ENCODE assay signal across 38 mouse cellular contexts in genomic region chr16:19387984-19388383, GRCm38 (mm10). TPM values are rescaled to one million over a fixed set of nuclear protein-coding genes. Genes with fewer than 3 reads are reported as not detected.
DNase-seq lines count a peak whose midpoint lies in the region; ATAC-seq and TF ChIP-seq lines count a peak whose summit lies in the region.
"Had no signal": no experiment of that assay in that cellular context is flagged by ENCODE, and none has a peak within 500 bp of the region (broad histone marks: within the 10 kb centered on the region; RNA-seq: fewer than 3 reads in every experiment).

No protein-coding gene starts in this region.

- no peak overlapping the region for H3K27ac ChIP-seq in forebrain, postnatal 0 days (ENCODE audit: low read depth, low read length)
- H3K27ac ChIP-seq in forebrain, embryonic 12.5 days, result no peak overlapping the region
- no peak overlapping the region for H3K27ac ChIP-seq in layer of hippocampus, adult 2 months
- H3K27ac ChIP-seq: embryonic facial prominence, embryonic 10.5 days; embryonic facial prominence, embryonic 13.5 days; forebrain, embryonic 13.5 days; gastrocnemius, adult 2 months; hindbrain, embryonic 13.5 days had no signal

- no peaks in the 10 kb centered on the region for H3K4me1 ChIP-seq in forebrain, postnatal 0 days (ENCODE audit: insufficient read depth)
- H3K4me1 ChIP-seq in forebrain, embryonic 12.5 days, result no peaks in the 10 kb centered on the region
- H3K4me1 ChIP-seq in E14TG2a.4 (replicated peaks; ENCODE audit: low read depth, low read length), result no peaks in the 10 kb centered on the region
- H3K4me1 ChIP-seq: embryonic facial prominence, embryonic 10.5 days; embryonic facial prominence, embryonic 13.5 days; forebrain, embryonic 13.5 days; hindbrain, embryonic 13.5 days had no signal

- H3K27me3 ChIP-seq in forebrain, postnatal 0 days (ENCODE audit: insufficient read depth, low read length), result no peaks in the 10 kb centered on the region
- H3K27me3 ChIP-seq in forebrain, embryonic 12.5 days, result no peaks in the 10 kb centered on the region
- no peaks in the 10 kb centered on the region for H3K27me3 ChIP-seq in E14TG2a.4 (ENCODE audit: insufficient read depth, low read length)
- H3K27me3 ChIP-seq: embryonic facial prominence, embryonic 13.5 days; forebrain, embryonic 13.5 days; hindbrain, embryonic 13.5 days had no signal

- no peak overlapping the region for H3K4me2 ChIP-seq in forebrain, postnatal 0 days (ENCODE audit: low read depth)
- H3K4me2 ChIP-seq in forebrain, embryonic 12.5 days, result no peak overlapping the region
- H3K4me2 ChIP-seq: embryonic facial prominence, embryonic 13.5 days; forebrain, embryonic 13.5 days; heart, embryonic 11.5 days; hindbrain, embryonic 13.5 days had no signal

- TF ChIP-seq CTCF in forebrain, postnatal 0 days (IDR thresholded peaks at IDR 0.05; ENCODE audit: low read depth), result 0 out of 2 replicates have a peak, but pooled peaks have one; percentile 4
- peak; percentile 37 for TF ChIP-seq CTCF in layer of hippocampus, adult 2 months (conservative IDR thresholded peaks at IDR 0.05)
- TF ChIP-seq CTCF in E14TG2a.4 (conservative IDR thresholded peaks at IDR 0.05; ENCODE audit: low read length), result peak; percentile 63

- DNase-seq in forebrain, postnatal 0 days, result no peak
- no peak for DNase-seq in layer of hippocampus, adult 2 months (ENCODE audit: low spot score in 2 of 2)
- DNase-seq in layer of hippocampus, adult 9-11 months, result no peak
- DNase-seq in ZHBTc4 (ENCODE audit: low read depth, low spot score), result peak; percentile 7
- DNase-seq in urinary bladder, adult 18-20 months (ENCODE audit: low spot score in 2 of 2), result no peak
- no peak for DNase-seq in adrenal gland, postnatal 36 days
- DNase-seq: adrenal gland, postnatal 10 days; B cell, adult 2 months; cerebellum, adult 11 months; cerebellum, adult 2 months; cerebellum, adult 9-11 months; cerebellum, postnatal 25 days; gastrocnemius, adult 2 months; gastrocnemius, postnatal 14 days; heart, adult 11 months had no signal

- no peak overlapping the region for H3K9ac ChIP-seq in forebrain, postnatal 0 days
- H3K9ac ChIP-seq in forebrain, embryonic 12.5 days, result no peak overlapping the region
- H3K9ac ChIP-seq: embryonic facial prominence, embryonic 13.5 days; forebrain, embryonic 13.5 days; hindbrain, embryonic 13.5 days had no signal

- no peak for ATAC-seq in forebrain, postnatal 0 days
- no peak for ATAC-seq in forebrain, embryonic 12.5 days (ENCODE audit: low FRiP score)
- ATAC-seq: forebrain, embryonic 13.5 days; forebrain, embryonic 16.5 days; hindbrain, embryonic 16.5 days; inflammation-experienced regulatory T-cells, adult 6 months; intestine, embryonic 16.5 days had no signal

- no peaks in the 10 kb centered on the region for H3K9me3 ChIP-seq in forebrain, postnatal 0 days (ENCODE audit: low read length)
- H3K9me3 ChIP-seq in forebrain, embryonic 12.5 days, result 0 out of 2 replicates have a peak, but pooled peaks cover 2% of the 10 kb centered on the region
- H3K9me3 ChIP-seq in E14TG2a.4 (ENCODE audit: low read length), result no peaks in the 10 kb centered on the region
- H3K9me3 ChIP-seq: embryonic facial prominence, embryonic 13.5 days; hindbrain, embryonic 13.5 days had no signal

- H3K36me3 ChIP-seq in forebrain, postnatal 0 days (ENCODE audit: insufficient read depth), result no peaks in the 10 kb centered on the region
- H3K36me3 ChIP-seq in forebrain, embryonic 12.5 days (replicated peaks), result no peaks in the 10 kb centered on the region
- no peaks in the 10 kb centered on the region for H3K36me3 ChIP-seq in E14TG2a.4 (ENCODE audit: insufficient read depth, low read length)
- H3K36me3 ChIP-seq: embryonic facial prominence, embryonic 10.5 days; embryonic facial prominence, embryonic 13.5 days; hindbrain, embryonic 13.5 days had no signal

- H3K4me3 ChIP-seq in forebrain, postnatal 0 days (ENCODE audit: low read depth, low read length), result no peak overlapping the region
- H3K4me3 ChIP-seq in forebrain, embryonic 12.5 days (replicated peaks), result no peak overlapping the region
- H3K4me3 ChIP-seq in layer of hippocampus, adult 2 months, result no peak overlapping the region
- no peak overlapping the region for H3K4me3 ChIP-seq in E14TG2a.4 (replicated peaks; ENCODE audit: low read length)
- H3K4me3 ChIP-seq: embryonic facial prominence, embryonic 10.5 days; embryonic facial prominence, embryonic 13.5 days; erythroblast, embryonic 14.5 days; forebrain, embryonic 13.5 days; gastrocnemius, adult 2 months; hindbrain, embryonic 13.5 days had no signal

- 58% methylated on average over 3 of the region's 3 CpGs for WGBS in forebrain, postnatal 0 days
- 63% methylated on average over 3 of the region's 3 CpGs for WGBS in forebrain, embryonic 12.5 days

RNA-seq across cellular contexts. Expression of gene Olfr165, which starts 35.0 kb away (rescaled TPM):
- not detected in 2 replicates for total RNA-seq in forebrain, postnatal 0 days (2014; rRNA removed)
- not detected in 2 replicates for polyA plus RNA-seq in forebrain, postnatal 0 days (2015; fragmentation: Nextera tagmentation; extraction: Ambion mirVana)
- polyA plus RNA-seq in forebrain, embryonic 12.5 days (2016; fragmentation: Nextera tagmentation; extraction: Ambion mirVana), result not detected in 2 replicates
- total RNA-seq in layer of hippocampus, adult 2 months (2021), result not detected
- not detected for total RNA-seq in adrenal gland, postnatal 36 days (2021)
- total RNA-seq: adrenal gland, adult 18-20 months; adrenal gland, postnatal 10 days; adrenal gland, postnatal 4 days; common myeloid progenitor, adult 5-6 weeks; ES-E14; gastrocnemius, adult 2 months; gastrocnemius, postnatal 14 days; gastrocnemius, postnatal 4 days; heart, adult 8-10 months; heart, postnatal 25 days; hematopoietic stem cell, adult 5-6 weeks had no signal
- polyA plus RNA-seq: cerebellum, adult 2 months; embryonic facial prominence, embryonic 10.5 days; embryonic facial prominence, embryonic 13.5 days; erythroblast, embryonic 14.5 days; forebrain, embryonic 13.5 days; forebrain, embryonic 16.5 days; frontal cortex, adult 2 months; heart, embryonic 11.5 days; heart, embryonic 14.5 days; heart, postnatal 0 days; hindbrain, embryonic 13.5 days; hindbrain, embryonic 16.5 days; inflammation-experienced regulatory T-cells, adult 6 months had no signal

Comparison
In these comparisons a context has a peak if more than half of its experiments do, and no peak if none do; other contexts are left out.
1. CTCF ChIP-seq: peak in every context shown above with its lines; median percentile 63 in E14TG2a.4; 37 in layer of hippocampus, adult 2 months; 4 in forebrain, postnatal 0 days.